Mouse (Mus musculus): ENCODE results near the gene Phf23. TPM values are rescaled to one million over a fixed set of nuclear protein-coding genes. Genes with fewer than 3 reads are reported as not detected.

Gene Phf23
- total and polyA plus RNA-seq, 2 experiments from 2014 or later: 27.4 to 34.2 TPM

GRCm38 (mm10) chr11:69982225-69982624 is 13.4 kb upstream of the Phf23 start, which contains the start of gene Elp5:
TSS of gene Elp5 (minus strand) at chr11:69982517.
- H3K9me3 ChIP-seq (replicated peaks; ENCODE audit: control insufficient read depth, low read length): no peaks in the 10 kb centered on the region
- H3K27ac ChIP-seq (ENCODE audit: low read depth): peak within 1 kb of the TSS; percentile 100
- H3K9ac ChIP-seq (replicated peaks; ENCODE audit: low read depth, low read length): peak within 1 kb of the TSS; percentile 100
- TF ChIP-seq CTCF (IDR thresholded peaks at IDR 0.05; ENCODE audit: low read depth): no peak
- 46% methylated on average over 8 of the region's 8 CpGs for WGBS
- no peaks in the 10 kb centered on the region for H3K27me3 ChIP-seq (ENCODE audit: control insufficient read depth, insufficient read depth, low read length)
- ATAC-seq (ENCODE audit: insufficient read depth, low read depth) (no peak), DNase-seq (ENCODE audit: low spot score) (no peak)
- peak within 1 kb of the TSS; percentile 99 for H3K4me3 ChIP-seq (ENCODE audit: low read depth, low read length)
- peaks cover 25% of the 10 kb centered on the region for H3K4me1 ChIP-seq (ENCODE audit: control insufficient read depth, insufficient read depth)
- H3K4me2 ChIP-seq (ENCODE audit: low read depth, low read length): peak within 1 kb of the TSS; percentile 96
- H3K36me3 ChIP-seq (replicated peaks; ENCODE audit: control insufficient read depth, insufficient read depth, low read length): peaks cover 40% of the 10 kb centered on the region

- Histone ChIP-seq H3K36me3 (replicated peaks; ENCODE audit: control insufficient read depth, insufficient read depth, low read length) (peaks cover 41% of the 10 kb centered on the region), H3K4me3 (ENCODE audit: low read depth, low read length) (peak overlapping the region; percentile 99), H3K27me3 (ENCODE audit: control insufficient read depth, insufficient read depth, low read length) (no peaks in the 10 kb centered on the region), H3K4me1 (ENCODE audit: control insufficient read depth, insufficient read depth) (peaks cover 25% of the 10 kb centered on the region), H3K9ac (replicated peaks; ENCODE audit: low read depth, low read length) (peak overlapping the region; percentile 100), H3K9me3 (replicated peaks; ENCODE audit: control insufficient read depth, low read length) (no peaks in the 10 kb centered on the region), H3K27ac (ENCODE audit: low read depth) (peak overlapping the region; percentile 100), H3K4me2 (ENCODE audit: low read depth, low read length) (peak overlapping the region; percentile 96)
- WGBS: 12% methylated on average over 5 of the region's 5 CpGs
- DNase-seq (ENCODE audit: low spot score) (peak; percentile 51), ATAC-seq (ENCODE audit: insufficient read depth, low read depth) (no peak)
- TF ChIP-seq EP300 (IDR thresholded peaks at IDR 0.05; ENCODE audit: low read depth) (no peak), CTCF (IDR thresholded peaks at IDR 0.05; ENCODE audit: low read depth) (no peak)
These were observed 12.7 kb upstream of the Phf23 start for GRCm38 (mm10) chr11:69982877-69983276.

GRCm38 (mm10) chr11:69983377-69983776 is 12.2 kb upstream of the Phf23 start:
- Histone ChIP-seq H3K9ac (replicated peaks; ENCODE audit: low read depth, low read length) (peak overlapping the region; percentile 100), H3K27ac (ENCODE audit: low read depth) (peak overlapping the region; percentile 100), H3K4me2 (ENCODE audit: low read depth, low read length) (peak overlapping the region; percentile 96), H3K9me3 (replicated peaks; ENCODE audit: control insufficient read depth, low read length) (no peaks in the 10 kb centered on the region), H3K4me3 (ENCODE audit: low read depth, low read length) (peak overlapping the region; percentile 99), H3K4me1 (ENCODE audit: control insufficient read depth, insufficient read depth) (peaks cover 25% of the 10 kb centered on the region), H3K27me3 (ENCODE audit: control insufficient read depth, insufficient read depth, low read length) (no peaks in the 10 kb centered on the region), H3K36me3 (replicated peaks; ENCODE audit: control insufficient read depth, insufficient read depth, low read length) (peaks cover 43% of the 10 kb centered on the region)
- TF ChIP-seq EP300 (IDR thresholded peaks at IDR 0.05; ENCODE audit: low read depth) (no peak), CTCF (IDR thresholded peaks at IDR 0.05; ENCODE audit: low read depth) (no peak)
- ATAC-seq (ENCODE audit: insufficient read depth, low read depth) (no peak), DNase-seq (ENCODE audit: low spot score) (no peak)
- 62% methylated on average over 4 of the region's 4 CpGs for WGBS

- H3K9ac ChIP-seq (replicated peaks; ENCODE audit: low read depth, low read length): no peak overlapping the region; the same call in 1 of the 2 replicates
- no peak overlapping the region for H3K4me3 ChIP-seq (ENCODE audit: low read depth, low read length)
- H3K36me3 ChIP-seq (replicated peaks; ENCODE audit: control insufficient read depth, insufficient read depth, low read length): peaks cover 52% of the 10 kb centered on the region
- no peak for TF ChIP-seq CTCF (IDR thresholded peaks at IDR 0.05; ENCODE audit: low read depth)
- TF ChIP-seq EP300 (IDR thresholded peaks at IDR 0.05; ENCODE audit: low read depth): no peak
- H3K27ac ChIP-seq (ENCODE audit: low read depth): no peak overlapping the region
- H3K4me1 ChIP-seq (ENCODE audit: control insufficient read depth, insufficient read depth): peaks cover 23% of the 10 kb centered on the region
- 86% methylated on average over 8 of the region's 8 CpGs for WGBS
- DNase-seq (ENCODE audit: low spot score) (no peak), ATAC-seq (ENCODE audit: insufficient read depth, low read depth) (no peak)
- H3K4me2 ChIP-seq (ENCODE audit: low read depth, low read length): no peak overlapping the region
- no peaks in the 10 kb centered on the region for H3K27me3 ChIP-seq (ENCODE audit: control insufficient read depth, insufficient read depth, low read length)
- H3K9me3 ChIP-seq (replicated peaks; ENCODE audit: control insufficient read depth, low read length): no peaks in the 10 kb centered on the region
These were observed 11.1 kb upstream of the Phf23 start for GRCm38 (mm10) chr11:69984431-69984830.

- DNase-seq (ENCODE audit: low spot score): no peak
- peak overlapping the region; percentile 94 for H3K27ac ChIP-seq (ENCODE audit: low read depth)
- H3K9ac ChIP-seq (replicated peaks; ENCODE audit: low read depth, low read length): no peak overlapping the region; the same call in 1 of the 2 replicates
- no peaks in the 10 kb centered on the region for H3K9me3 ChIP-seq (replicated peaks; ENCODE audit: control insufficient read depth, low read length)
- no peak overlapping the region for H3K4me3 ChIP-seq (ENCODE audit: low read depth, low read length)
- H3K36me3 ChIP-seq (replicated peaks; ENCODE audit: control insufficient read depth, insufficient read depth, low read length): peaks cover 66% of the 10 kb centered on the region
- no peak overlapping the region for H3K4me2 ChIP-seq (ENCODE audit: low read depth, low read length)
- ATAC-seq (ENCODE audit: insufficient read depth, low read depth): no peak
- H3K4me1 ChIP-seq (ENCODE audit: control insufficient read depth, insufficient read depth): peaks cover 11% of the 10 kb centered on the region
- no peaks in the 10 kb centered on the region for H3K27me3 ChIP-seq (ENCODE audit: control insufficient read depth, insufficient read depth, low read length)
- WGBS: 74% methylated on average over 8 of the region's 8 CpGs
- no peak for TF ChIP-seq EP300 (IDR thresholded peaks at IDR 0.05; ENCODE audit: low read depth)
These were observed 5.6 kb upstream of the Phf23 start for GRCm38 (mm10) chr11:69989949-69990348.

All from heart, postnatal 0 days (tissue).